Mouse (Mus musculus) liver, embryonic 18 days (tissue): Measurements from ENCODE around the gene Atp6v0a4. TPM values are rescaled to one million over a fixed set of nuclear protein-coding genes. Genes with fewer than 3 reads are reported as not detected.

Experiments
- polyA plus RNA-seq: library from polyadenylated mRNA; depleted of rRNA; stranded (reverse); fragments of >200 nt; gene quantifications from 2 replicates; pipeline ENCODE4 v1.2.3, GENCODE M21; 2012; rRNA removed

Gene Atp6v0a4
- polyA plus RNA-seq = 0.30 and 0.31 TPM in 2 replicates

DNA sequence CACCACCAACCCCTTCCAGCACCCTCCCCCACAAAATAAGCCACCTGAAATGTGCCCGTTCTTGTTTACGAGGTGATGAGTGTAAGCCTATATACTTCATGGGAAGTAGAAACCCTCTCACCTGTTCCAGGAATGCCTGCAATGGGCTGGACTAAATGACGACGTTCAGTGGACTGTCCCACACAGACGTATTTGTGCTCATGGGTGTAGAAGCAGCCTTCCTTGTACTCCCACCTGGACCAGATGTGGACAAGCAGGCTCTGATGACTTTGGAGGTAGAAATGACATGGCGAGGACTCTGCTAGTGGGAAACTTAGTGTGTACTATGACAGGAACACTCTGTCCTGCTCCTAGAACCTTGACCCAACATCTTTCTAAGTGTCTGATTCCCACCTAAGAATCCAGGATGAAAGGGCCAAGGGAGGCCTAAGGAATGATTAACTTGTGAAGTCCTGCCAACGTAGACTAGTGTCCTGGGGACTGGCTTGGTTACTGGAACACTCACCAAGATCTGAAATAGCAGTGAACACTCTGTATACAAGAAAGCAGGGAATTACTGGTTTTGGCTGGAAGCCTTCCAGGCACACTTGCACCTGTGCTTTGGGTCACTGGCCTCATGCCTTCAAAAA, at the start of gene Atp6v0a4:
Gene Atp6v0a4, minus strand, starts transcription at position 380 of the 629 bp plus-strand sequence.

DNA sequence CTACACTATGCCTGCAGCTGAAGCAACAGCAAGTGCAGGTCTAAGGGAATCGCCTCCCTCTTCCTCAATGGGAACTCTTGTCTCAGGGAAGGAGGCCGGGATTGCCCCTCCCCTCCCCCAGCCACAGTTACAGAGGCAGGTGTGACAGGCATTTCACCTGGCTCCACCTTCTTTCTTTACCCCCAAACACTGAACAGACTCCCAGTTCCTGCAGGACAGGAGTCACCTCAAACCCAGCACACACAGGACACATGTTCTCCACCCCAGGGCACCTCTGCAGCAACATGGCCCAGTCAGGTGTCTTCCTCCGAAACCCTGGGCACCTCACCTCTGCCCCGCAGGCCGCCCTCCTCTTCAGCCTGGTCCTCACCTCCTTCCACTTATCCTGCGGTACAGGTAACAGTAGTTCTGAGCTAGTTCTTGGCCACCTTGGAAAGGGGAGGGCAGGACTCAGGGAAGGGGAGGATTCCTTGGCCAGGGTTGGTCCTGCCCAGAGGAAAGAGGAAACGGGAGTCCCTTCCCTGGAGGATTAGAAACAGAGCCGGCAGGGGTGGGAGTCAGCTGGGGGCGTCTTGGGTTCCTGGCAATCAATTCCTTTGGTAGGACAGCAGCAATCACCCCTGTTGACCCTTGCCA, 15.1 kb downstream of the Atp6v0a4 start, which contains the start of gene Tmem213:
Gene Tmem213, plus strand, starts transcription at position 96 of the 636 bp plus-strand sequence.

DNA sequence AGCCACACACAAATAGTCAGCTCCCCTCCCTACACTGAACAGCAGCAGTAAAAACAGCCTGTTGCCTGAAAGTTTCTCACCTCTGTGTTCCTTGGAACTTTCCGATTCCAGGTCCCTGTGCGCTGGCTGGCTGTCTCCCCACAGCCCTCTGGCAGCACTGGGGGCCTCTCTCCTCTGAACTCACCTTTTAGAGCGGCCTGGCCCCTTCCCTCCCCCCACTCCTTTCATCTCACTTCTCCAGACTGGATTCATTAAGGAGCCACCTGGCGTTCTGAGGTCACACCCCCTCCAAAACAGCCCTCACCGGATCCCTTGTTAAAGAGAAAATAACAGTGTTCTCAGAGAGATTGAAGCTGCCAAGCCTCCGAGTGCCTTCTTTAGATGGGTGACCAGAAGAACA, 77.5 kb downstream of the Atp6v0a4 start, which contains the start of gene Svopl:
Gene Svopl, minus strand, starts transcription at position 159 of the 400 bp plus-strand sequence.

Other genes starting within 250 kb of the Atp6v0a4 start
- 0.05 TPM in 2 replicates for gene Svopl, start 77.6 kb downstream of the Atp6v0a4 start, polyA plus RNA-seq
- not detected in 2 replicates for gene Tmem213, start 15.3 kb downstream of the Atp6v0a4 start, polyA plus RNA-seq
- gene D630045J12Rik, start 129.4 kb upstream of the Atp6v0a4 start, polyA plus RNA-seq = 0.20 and 0.22 TPM in 2 replicates
- gene Zc3hav1l, start 174.7 kb upstream of the Atp6v0a4 start, polyA plus RNA-seq = 2.3 and 2.7 TPM in 2 replicates
- gene Zc3hav1, start 230.0 kb upstream of the Atp6v0a4 start, polyA plus RNA-seq = 18.5 and 20.3 TPM in 2 replicates